Mouse (Mus musculus): ENCODE results near the gene Olfm1. TPM values are rescaled to one million over a fixed set of nuclear protein-coding genes. Genes with fewer than 3 reads are reported as not detected.
A peak's percentile ranks its signal among the peaks of the same experiment; 100 is the strongest.

The Olfm1 gene
- total RNA-seq, 2 experiments from 2014 or later, result 5.5 to 6.8 TPM

- intact Hi-C loops (cut with DNase I), result loop anchor here (5.0 kb wide), 1 partner anchor 97 kb away; no protein-coding TSS in a partner anchor
- no peak for DNase-seq
Measured at GRCm38 (mm10) chr2:28275345-28275744, 82.6 kb downstream of the Olfm1 start.

- intact Hi-C loops (cut with DNase I), result loop anchor here (5.0 kb wide), 1 partner anchor 94 kb away; no protein-coding TSS in a partner anchor
- DNase-seq, result peak; percentile 64 to 68
Measured at GRCm38 (mm10) chr2:28278150-28278549, 85.4 kb downstream of the Olfm1 start.

- DNase-seq, result no peak
- intact Hi-C loops (cut with DNase I), result loop anchor here (5.0 kb wide), 1 partner anchor 93 kb away; no protein-coding TSS in a partner anchor
Measured at GRCm38 (mm10) chr2:28278853-28279252, 86.1 kb downstream of the Olfm1 start.

Other genes with a start within 250 kb of the Olfm1 start
- not detected for gene Fcnb, start 108.1 kb upstream of the Olfm1 start, total RNA-seq (2021)